Mouse (Mus musculus) testis, adult 2 months (tissue): ENCODE measurements around the gene Rad51b.

Experiments
- CTCF ChIP-seq: fragments of 200-500 bp; IDR thresholded peaks from 2 replicates; pipeline ENCODE4 v1.5.1; 2012; ENCODE audit warnings: low read depth, mild to moderate bottlenecking, inconsistent platforms, low read length, moderate library complexity; ENCODE audit not compliant: control insufficient read depth, insufficient read depth, insufficient replicate concordance
- POLR2A ChIP-seq: fragments of 200-500 bp; IDR thresholded peaks from 2 replicates; pipeline ENCODE4 v1.6.1; 2012; ENCODE audit warnings: low read depth, mild to moderate bottlenecking, inconsistent platforms, low read length, moderate library complexity; ENCODE audit not compliant: control insufficient read depth

DNA sequence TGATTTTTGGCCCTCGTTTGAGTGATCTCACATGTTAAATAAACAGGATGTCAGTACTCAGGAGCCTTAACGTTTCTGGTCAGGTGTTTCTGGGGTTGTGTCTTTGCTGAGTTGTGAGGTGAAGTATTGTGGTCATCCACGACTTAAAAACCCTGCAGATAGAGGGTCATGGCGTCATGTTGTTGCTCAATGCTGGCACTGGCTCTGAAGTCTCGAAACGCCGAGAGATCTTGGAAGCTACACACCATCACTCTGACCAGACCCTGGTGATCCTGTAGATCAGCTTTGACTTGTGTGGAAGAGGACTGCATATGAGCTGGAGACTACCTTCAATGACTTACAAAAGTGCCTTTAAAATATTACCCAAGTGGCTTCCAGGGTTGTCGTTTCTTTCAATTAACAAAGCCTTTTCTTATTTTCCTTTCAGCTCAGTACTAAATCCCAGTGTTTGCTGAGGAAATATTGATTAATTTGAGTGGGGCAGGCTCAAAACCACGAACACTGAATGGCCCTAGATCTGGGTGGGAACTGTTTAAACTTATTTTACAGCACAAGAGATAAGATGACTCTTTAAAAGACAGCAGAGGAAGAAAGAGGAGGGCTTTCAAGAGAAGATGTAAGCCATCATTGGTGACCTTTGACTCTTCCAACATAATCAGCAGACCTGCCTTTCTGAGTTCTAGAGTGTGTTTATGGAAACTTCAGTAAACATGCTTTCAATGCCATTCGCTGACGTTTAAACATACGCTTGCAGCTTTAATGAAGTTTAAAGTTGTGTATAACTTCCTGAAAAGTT is 144.3 kb downstream of the Rad51b start:
- TF ChIP-seq POLR2A (no peak), CTCF (no peak)
